Mouse (Mus musculus): ENCODE measurements around the gene Cep152.

GRCm38 (mm10) chr2:125626536-125626935 is 1.6 kb upstream of the Cep152 start:
- no peak for TF ChIP-seq CTCF (IDR thresholded peaks at IDR 0.05; ENCODE audit: low read depth, low read length)
- no peak for TF ChIP-seq EP300 (IDR thresholded peaks at IDR 0.05; ENCODE audit: insufficient read depth, low read depth, low read length)

All from ES-Bruce4 (cell line).